Mouse (Mus musculus): ENCODE results near the gene Hk2.

The Hk2 gene

DNA sequence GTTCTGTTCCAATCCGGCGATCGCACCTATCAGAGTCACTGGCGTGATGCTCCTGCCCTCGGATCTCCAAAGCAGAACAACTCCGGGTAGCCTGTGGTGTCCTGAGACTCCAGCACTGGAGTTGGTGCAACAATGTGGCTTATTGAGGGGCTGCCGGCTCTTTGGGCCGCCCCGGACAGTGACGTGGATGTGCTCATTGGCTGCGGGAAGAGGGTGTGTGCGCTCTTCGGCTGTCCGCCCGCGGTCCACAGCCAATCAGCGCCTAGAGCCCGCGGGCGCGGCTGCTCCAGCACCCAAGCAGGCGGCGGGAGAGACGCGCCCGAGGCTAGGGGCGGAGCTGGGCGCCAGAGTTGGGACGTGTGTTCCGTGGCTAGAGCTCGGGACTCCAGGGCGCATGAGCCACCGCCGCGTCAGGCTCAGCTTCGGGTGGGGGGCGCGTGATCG is at the start of gene Hk2:
Gene Hk2 (minus strand): TSS at position 134 of the 444 bp plus-strand sequence.
- peak; percentile 70 to 81 for DNase-seq (ENCODE audit: low spot score in 2 of 2)

DNA sequence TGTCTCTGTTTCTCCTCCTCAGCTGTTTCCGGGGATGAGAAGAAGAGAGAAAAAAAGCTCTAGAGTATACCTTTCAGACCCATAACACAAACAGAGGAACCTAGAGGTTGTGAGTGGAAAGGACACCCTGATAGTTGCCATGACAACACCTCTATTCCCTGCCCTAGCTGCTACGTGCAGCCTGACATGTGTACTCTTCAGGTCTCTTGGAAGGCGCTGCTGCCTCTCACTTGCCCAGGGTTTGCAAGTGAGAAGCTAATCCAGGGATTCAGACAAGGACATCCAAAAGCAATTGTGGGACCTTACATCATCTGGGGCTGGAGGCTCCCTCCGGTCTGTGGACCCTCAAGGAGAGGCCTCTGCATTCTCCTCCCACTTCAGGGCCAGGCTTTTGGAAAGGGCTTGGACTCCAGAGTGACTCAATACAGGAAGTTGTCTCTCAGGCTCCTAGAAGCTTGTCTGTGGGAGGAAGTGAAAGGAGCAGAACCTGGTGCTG is 47.6 kb upstream of the Hk2 start:
- no peak for DNase-seq (ENCODE audit: low spot score in 2 of 2)

DNA sequence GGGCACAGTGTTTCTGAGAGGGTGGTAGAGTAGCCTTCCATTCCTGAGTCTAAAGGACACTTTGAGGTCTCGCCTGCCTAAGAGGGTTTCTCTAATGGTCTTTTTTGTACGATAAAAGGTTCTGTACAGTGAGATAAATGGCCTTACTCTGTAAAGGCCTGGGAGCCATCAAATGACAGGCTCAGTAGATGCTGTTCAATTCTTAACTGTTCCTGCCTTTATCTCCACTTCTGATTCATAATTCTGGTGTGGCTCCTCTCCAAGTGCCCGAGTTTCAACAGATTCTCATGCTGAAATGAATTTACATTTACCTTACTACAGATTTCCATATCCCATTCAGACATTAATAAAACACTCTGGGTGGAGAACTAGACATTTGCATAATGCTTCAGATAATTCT is 46.5 kb upstream of the Hk2 start:
- DNase-seq (ENCODE audit: low spot score in 2 of 2), result no peak

DNA sequence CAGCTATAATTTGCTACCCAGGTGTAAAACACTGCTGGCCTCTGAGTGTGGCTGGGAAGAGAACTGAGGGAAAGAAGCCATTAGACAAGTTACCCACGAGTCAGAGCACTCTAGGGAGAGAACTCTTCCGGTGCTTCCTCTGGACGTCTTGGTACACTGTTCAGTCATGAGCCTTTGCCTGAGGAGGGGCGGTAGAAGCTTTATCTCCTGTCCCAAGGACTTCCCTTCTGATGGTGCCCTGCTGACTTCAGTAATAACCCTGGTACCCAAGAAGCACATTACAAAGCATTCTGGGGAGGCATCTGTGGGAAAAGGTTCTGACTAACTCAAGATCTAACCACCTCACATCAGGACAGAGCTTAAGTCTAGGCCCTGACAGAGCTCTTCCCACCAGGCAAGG is 40.6 kb upstream of the Hk2 start:
- DNase-seq (ENCODE audit: low spot score in 2 of 2), result no peak

DNA sequence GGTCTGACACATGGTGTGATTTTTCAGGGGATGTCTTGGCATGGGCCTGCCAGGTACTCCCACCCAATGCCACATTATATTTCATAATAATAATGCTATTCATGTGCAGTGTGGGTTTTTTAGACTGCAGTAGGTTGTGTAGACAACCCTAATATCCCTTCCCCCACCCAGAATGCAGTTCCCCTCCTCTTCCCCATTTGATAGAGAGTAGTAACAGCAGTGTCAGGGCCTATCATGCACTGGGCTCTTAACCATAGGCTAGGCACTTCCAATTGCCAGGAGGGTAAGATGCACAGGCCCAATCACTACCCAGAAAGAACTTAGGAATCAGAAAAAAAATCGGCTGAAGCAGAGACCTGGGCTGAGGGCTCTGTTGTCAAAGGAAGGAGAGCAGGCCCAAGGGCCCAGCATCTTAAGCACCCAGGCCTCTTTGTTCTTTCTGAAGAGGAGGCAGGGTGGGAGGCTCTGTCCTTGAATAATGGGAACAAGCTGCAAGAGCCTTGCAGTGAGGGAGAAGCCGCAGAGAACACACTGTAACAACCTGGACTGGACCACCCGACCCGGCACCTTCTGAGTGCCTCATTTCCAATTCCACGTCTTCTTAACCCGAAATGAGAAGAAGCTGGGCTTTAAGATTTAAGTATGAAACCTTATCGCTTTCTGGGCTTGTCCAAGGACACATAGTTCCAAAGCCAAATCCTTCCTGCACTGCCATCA is 33.9 kb upstream of the Hk2 start:
- no peak for DNase-seq (ENCODE audit: low spot score in 2 of 2)

DNA sequence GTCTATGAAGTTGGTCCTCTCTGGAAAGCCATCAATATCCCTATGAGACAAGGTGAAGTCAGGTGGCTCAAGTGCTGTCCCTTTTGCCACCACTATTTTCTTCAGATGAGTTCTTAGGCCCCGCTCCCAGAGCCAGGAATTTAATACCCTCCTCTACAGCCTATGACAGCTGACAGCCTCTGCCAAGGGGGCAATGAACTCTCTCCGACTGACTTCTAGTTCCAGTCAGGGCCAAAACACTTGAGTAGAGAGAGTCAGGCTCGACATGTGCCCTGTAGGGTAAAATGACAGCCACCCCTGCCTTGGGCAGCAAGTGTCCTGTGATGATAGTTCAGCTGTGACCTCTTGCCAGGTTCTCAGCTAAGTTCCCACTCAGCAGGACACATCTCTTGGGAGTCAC is 32.7 kb upstream of the Hk2 start:
- no peak for DNase-seq (ENCODE audit: low spot score in 2 of 2)

DNA sequence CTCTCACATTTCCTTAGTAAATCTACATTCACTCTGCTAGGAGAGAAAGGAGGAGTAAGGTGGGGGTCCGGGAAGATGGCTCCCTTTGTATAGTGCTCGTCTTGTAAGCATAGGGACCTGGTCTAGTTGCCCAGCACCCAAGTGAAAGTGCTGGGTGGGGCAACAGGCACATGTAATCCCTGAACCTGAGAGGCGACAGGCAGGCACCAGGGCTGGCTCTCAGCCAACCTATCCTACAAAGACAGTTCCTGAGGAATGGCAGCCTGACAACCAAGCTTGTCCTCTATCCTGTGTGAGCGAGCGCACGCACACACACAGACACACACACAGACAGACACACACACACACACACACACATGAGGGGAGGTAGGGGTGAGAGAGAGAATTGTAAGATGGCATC is 32.2 kb upstream of the Hk2 start:
- no peak for DNase-seq (ENCODE audit: low spot score in 2 of 2)

DNA sequence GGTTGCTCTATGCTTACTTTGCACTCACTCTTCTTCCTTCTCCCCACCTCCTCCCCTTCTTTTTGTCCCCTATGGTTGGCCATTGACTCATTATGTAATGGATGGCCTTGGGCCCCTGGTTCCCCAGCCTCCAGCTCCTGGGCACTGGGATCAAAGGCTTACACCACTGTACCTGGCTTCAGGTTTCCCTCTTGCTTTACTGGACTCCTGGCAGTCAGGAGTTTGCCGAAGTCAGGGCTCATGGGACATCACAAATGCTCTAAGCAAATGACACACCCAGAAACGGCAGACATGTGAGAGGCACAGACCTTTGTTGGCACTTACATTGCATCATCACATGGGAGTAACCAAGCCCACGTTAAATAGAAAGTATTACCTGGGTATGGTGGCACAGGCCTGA is 31.6 kb upstream of the Hk2 start:
- no peak for DNase-seq (ENCODE audit: low spot score in 2 of 2)

DNA sequence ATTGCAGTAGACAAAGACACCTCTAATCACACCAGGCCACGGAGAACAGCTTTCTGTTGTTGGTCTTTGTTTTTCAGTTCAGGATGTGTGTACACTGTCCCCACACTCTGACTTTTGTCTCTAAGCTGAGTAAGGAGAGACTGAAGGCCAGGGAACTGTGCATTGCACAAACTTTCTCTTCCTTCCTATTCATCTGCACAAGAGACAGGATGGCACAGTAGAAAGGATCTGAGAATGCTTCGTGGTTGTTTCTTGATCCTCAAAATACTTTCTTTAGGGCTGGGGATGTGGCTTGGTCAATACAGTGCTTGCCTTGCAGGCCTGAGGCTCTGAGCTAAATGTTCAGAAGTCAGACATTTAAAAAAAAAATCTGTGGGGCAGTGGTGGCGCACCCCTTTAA is 30.7 kb upstream of the Hk2 start:
- no peak for DNase-seq (ENCODE audit: low spot score in 2 of 2)

DNA sequence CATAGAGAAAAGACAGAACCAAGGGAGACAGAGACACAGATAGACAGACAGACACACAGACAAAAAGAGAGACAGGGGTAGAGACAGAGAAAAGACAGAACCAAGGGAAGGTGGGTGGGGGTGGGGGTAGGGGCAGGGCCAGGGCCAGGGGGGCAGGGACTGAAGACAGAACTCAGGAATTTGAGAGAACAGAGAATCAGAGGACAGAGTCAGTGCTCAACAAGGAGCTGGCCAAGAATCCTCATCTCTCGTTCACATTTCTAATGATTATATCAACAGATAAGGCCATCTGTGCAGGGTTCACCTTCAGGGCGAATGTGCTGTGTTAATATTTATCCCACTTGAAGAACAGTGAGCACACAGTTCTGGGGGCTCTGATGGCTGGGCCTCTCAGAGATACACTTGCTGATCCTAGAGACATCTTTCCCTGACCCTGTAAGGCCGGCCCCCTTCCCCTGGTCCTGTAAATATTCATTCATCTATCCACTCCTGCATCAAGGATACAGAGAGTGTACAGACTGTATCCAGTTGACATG is 24.0 kb upstream of the Hk2 start:
- DNase-seq (ENCODE audit: low spot score in 2 of 2), result no peak

DNA sequence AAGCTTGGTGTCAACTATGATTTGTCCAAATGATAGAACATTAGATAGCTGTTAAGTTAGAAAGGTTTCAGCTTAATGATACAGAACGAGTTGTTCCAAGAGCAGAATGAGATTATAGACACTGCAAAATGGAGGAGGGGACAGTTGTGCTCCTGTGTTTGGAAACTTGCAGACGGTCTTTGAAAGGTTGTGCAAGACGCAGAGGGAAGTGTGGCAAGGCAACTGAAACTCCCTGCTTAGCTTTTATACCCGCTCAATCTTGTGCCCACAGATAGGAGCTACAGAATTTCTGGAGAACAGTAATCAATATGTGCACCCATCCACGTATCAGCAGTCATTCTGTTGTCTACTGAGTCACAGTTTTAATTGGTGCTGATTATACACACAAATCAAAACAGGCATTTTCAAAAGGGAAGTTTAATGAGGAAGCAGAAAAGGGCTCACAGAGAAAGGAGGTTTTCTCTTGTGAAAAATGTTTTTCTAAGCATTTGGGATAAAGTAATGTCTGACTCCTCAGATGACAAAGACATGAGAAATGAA is 23.1 kb upstream of the Hk2 start:
- DNase-seq (ENCODE audit: low spot score in 2 of 2), result no peak

DNA sequence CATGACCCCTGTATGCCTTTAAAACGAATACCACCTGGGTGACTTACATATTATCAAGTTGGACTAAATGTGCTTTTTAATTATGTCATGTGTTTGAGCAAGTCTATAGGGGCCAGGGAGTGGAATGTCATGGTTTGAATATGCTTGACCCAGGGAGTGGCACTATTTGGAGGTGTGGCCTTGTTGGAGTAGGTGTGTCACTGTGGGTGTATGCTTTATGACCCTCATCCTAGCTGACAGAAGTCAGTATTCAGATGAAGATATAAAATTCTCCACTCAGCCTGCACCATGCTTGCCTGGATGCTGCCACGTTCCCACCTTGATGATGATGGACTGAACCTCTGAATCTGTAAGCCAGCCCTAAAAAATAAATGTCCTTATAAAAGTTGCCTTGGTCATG is 16.6 kb upstream of the Hk2 start:
- no peak for DNase-seq (ENCODE audit: low spot score in 2 of 2)

DNA sequence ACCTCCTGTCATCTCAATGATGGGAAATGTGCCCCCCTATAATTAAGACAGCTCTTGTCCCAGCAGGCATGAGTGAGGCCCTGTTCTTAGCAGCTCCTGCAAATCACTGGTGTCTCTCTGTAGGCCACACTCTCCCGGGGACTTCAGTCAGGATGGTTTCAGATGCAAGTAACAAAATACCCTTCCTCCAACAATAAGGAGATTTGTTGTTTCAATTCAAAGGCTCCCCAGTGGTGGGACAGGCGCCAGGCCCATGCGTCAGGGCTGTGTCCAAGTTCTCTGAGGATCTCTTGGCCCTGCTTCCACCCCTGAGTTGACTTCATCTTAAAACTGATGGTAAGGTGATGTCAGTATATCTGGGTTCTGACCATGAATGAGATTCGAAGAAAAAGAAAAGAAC is 9.7 kb upstream of the Hk2 start:
- no peak for DNase-seq (ENCODE audit: low spot score in 2 of 2)

DNA sequence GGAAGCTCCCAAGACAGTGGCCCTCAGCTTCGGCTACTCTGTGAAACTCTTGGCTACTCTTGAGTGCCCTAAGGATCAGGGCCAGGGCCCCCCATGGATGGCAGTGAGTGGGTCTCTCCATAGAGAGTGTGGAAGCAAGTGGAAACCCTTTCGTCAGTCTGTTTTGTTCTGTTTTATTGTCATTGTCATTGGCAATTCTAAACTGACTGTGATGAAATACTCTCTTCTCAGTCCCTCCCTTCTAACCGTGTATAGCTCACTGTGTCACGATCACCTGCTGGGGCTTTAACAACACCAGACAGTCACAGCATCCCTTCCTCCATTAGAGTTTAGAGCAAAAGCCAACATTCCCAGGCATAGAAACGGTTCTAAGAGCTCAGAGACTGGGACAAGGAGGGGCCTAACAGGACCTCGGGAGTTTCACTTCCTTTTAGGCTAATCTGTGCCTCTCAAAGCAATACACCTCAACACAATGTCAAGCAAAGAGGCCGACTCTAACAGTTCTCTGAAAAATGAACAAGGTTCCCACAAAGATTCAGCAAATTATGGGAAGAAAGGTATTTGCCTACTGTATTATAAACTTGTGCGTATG is 6.6 kb upstream of the Hk2 start:
- DNase-seq (ENCODE audit: low spot score in 2 of 2), result no peak

DNA sequence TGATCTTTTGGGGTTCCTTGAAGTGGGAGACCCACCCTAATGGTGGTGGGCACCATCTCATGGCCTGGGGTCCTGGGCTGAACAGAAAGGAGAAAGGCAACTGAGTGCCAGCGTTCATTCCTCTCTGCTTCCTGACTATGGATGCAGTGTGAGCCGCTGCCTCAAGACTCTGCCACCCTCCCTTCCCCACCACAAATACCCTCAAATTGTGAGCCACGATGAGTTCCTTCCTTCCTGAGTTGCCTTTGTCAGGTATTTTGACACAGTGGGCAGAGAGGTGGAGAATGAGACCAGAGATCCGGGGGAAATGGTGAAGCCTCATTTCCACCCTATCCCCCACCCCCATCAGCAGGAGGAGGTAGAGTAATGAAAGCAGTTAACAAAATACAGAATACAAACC is 6.1 kb upstream of the Hk2 start:
- DNase-seq (ENCODE audit: low spot score in 2 of 2), result no peak

DNA sequence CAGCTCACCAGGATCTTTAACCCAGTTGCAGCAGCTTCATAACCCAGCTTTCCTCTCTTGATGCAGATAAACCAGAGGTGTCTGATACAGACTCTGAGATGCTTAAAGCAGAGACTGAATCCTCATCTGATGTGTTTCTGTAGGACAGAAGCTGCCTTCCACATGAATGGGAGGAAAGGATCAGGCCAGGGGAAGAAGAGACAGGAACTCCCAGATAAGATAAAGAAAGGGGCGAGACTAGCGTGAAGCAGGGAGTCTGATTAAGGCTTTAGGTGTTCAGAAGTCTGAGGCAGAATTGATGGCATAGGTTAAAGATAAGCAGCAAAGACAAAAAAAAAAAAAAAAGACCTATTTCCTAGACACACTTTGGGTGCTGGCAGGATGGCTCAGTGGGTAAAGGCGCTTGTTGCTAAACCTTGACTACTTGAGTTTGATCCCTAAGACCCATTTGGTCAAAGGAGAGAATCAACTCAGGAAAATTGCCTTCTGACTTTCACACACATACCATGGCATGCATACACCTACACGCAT is 2.9 kb upstream of the Hk2 start:
- no peak for DNase-seq (ENCODE audit: low spot score in 2 of 2)

DNA sequence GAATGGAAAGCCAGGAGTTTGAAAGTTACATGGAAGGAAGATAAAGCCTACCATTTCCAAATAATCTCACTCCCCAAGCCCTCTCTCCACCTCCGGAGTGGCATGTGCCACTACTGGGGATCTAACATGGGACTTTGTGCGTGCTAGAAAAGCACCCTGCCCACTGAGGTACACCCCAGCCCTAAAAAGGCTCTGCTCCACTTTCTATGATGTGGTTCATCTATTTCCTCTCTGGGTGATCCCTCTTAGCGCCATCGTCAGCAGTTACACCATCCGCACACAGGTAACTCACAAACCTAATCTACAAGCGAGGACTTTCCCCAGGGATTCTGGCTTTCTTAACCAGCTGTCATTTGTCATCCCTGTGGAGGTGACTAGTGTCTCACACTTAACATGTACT is 1.1 kb upstream of the Hk2 start:
- DNase-seq (ENCODE audit: low spot score in 2 of 2), result no peak

DNA sequence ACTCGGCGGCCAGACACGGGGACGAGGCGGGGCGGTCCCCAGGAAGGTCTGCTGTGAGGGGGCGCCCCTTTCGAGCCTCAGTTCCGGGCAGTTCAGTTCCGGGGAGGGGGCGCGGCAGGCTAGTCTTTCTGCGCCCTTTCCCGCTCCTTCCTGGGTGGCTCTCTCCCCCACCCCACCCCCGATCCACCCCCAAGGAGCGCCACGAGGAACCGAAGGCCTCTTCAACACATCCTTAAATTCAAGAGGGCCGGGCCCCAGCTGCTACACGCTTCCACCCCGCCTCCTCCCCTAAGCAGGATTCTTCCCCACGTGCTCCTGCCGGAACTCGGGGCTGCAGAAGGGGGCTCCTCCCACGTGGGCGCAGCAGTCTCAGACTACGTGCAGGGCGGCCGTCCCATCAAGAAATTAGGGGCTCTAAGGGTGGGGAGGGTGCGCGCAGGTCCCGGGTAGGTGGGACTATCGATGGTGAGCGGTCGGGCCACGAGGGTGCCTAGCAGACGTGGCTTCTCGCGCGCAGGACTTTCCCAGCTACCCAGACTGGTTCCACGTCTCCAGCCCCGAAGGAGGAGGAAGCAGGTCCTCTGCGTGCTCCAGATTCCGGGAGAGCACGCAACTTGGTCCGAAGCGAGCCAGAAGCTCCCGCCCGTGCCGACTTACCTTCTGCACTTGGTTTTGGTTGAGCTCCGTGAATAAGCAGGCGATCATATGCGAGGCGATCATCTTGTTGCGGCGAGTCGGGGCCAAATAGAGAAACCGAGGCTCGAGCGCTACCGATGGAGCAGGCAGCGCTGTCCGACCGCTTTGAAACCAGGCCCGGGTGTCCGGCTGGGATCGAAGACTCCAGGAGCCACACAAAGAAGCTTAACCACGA is 758 bp downstream of the Hk2 start:
- DNase-seq (ENCODE audit: low spot score in 2 of 2), result no peak

DNA sequence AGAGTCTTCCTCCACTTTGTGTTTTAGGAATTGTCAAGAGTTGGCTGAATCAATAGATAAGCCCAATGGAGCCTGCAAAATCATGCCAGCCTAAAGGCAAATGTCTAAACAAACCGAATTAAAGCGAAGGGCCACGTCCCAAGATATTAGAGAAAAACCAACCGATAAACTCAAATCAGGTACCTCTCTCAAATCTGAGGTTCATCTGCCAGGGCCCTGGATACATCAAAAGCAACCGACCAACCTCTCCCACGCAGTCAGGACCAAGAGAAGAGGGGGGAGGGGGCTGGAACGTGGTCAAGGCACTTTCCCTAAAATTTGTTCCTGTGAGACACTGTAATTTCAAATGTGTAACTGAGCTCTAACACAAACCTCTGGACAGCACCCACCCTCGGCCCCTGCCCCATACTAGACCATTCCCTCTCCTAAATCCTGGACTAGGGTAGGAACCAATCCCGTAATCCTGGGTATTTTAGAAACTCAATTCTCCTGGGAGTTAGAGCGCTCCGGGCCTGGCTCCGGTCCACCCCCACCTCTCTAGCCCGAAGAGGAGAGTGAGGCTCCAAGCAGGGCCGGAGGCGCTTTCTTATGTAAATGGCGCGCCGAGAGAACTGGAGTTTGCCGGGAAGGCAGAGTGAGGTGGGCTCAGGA is 1.7 kb downstream of the Hk2 start:
- no peak for DNase-seq (ENCODE audit: low spot score in 2 of 2)

DNA sequence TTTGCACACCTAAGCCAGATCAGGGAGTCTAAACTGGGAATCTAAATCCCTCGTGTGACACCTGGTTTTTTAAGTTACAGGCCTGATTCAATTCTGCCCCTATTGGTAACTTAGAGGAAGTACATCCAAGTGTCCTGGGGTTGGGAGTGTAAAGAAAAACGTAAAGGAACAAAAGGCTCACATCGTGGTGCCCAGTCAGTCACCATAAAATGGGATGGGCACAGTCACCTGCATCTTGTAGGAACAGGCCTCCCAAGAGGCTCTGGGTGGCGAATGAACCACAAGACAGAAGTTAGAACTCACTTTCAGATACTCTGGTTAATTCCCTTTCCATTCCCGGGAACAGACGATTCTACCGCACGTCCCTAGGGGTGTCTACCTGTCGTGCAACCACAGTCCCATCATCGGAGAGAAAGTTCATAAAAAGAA is 2.3 kb downstream of the Hk2 start:
- DNase-seq (ENCODE audit: low spot score in 2 of 2), result no peak

DNA sequence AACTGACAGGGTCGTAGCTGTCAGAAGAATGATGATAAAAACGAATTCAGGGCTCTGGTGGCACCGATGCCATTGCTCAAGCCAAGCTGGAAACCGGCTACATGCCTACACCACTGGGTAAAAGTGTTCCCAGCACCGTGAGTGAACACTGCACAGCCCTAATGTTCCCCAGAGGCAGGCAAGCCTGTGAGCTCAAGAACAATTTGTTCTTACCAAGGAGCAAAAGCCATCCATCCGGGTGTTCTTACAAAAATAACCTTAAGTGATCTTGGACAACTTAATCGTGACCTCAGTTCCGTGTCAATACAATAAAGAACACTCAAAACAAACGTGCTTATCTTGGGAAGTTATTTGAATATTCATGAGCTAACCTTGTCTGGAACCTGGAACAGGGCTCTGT is 3.2 kb downstream of the Hk2 start:
- no peak for DNase-seq (ENCODE audit: low spot score in 2 of 2)

All from frontal cortex, postnatal 36 days (tissue).